Mouse (Mus musculus) small intestine, adult 2 months (tissue): ENCODE results near the gene Nt5c2.

Experiments used
- CTCF ChIP-seq: fragments of 200-500 bp; IDR thresholded peaks from 2 replicates; pipeline ENCODE4 v1.5.1; 2012; ENCODE audit warnings: low read depth, mild to moderate bottlenecking, control low read depth, inconsistent platforms, low read length, moderate library complexity, mixed read lengths; ENCODE audit not compliant: insufficient replicate concordance, insufficient read length; ENCODE audit errors: extremely low read depth
- POLR2A ChIP-seq: fragments of 200-500 bp; IDR thresholded peaks from 2 replicates; pipeline ENCODE4 v1.6.1; 2012; ENCODE audit warnings: low read depth, mild to moderate bottlenecking, control low read depth, inconsistent platforms, low read length, moderate library complexity

DNA sequence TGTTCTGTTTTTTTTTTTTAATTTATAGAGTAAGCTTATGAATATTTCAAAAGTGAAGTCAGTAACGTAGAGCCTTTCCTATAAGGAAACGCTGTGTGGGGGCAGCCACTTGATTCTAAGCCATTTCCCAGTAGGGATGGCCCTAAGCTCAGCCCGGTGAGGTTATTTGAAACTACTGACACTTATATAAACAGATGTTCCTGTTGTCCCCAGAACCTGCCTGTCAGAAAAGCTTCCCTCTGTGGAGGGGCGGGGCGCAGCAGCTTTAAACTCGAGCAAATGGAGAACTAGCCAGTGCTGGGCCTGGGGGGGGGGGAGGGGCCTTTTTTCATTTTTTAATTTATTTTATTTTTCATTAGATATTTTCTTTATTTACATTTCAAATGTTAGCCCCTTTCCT is 150.9 kb downstream of the Nt5c2 start:
- TF ChIP-seq POLR2A (no peak), CTCF (no peak)
